Mouse (Mus musculus) midbrain, embryonic 14.5 days (tissue): ENCODE measurements around the gene Lfng. TPM values are rescaled to one million over a fixed set of nuclear protein-coding genes. Genes with fewer than 3 reads are reported as not detected.

Experiments used
- ATAC-seq: fragments of 200-750 bp; cut with Nextera tagmentation; 2 replicates; pipeline ENCODE4 v1.8.0; 2017; ENCODE audit warnings: moderate number of reproducible peaks, moderate library complexity; ENCODE audit not compliant: low FRiP score, low TSS enrichment
- DNase-seq: peaks from one replicate; pipeline ENCODE4 v3.0.0-alpha.2; 2015
- H3K27ac ChIP-seq: fragments of 300-500 bp; sonication (generic); replicated peaks from 2 replicates; pipeline ENCODE4 v1.5.1; 2014; ENCODE audit warnings: mild to moderate bottlenecking, low read depth, low read length, moderate library complexity
- H3K27me3 ChIP-seq: fragments of 300-500 bp; sonication (generic); 2 replicates; pipeline ENCODE4 v1.6.1; 2014; ENCODE audit warnings: low read length, control low read depth, mixed read lengths; ENCODE audit not compliant: control insufficient read depth, insufficient read depth
- H3K36me3 ChIP-seq: fragments of 300-500 bp; sonication (generic); 2 replicates; pipeline ENCODE4 v1.6.1; 2014; ENCODE audit warnings: low read length, control low read depth; ENCODE audit not compliant: control insufficient read depth, insufficient read depth
- H3K4me1 ChIP-seq: fragments of 300-500 bp; sonication (generic); 2 replicates; pipeline ENCODE4 v1.6.1; 2014; ENCODE audit warnings: mild to moderate bottlenecking, antibody characterized with exemption, low read length, control low read depth; ENCODE audit not compliant: control insufficient read depth, insufficient read depth
- H3K4me2 ChIP-seq: fragments of 300-500 bp; sonication (generic); 2 replicates; pipeline ENCODE4 v1.6.1; 2014; ENCODE audit warnings: mild to moderate bottlenecking, low read length, moderate library complexity
- H3K4me3 ChIP-seq: fragments of 300-500 bp; sonication (generic); replicated peaks from 2 replicates; pipeline ENCODE4 v1.5.1; 2014; ENCODE audit warnings: low read depth, low read length
- H3K9ac ChIP-seq: fragments of 300-500 bp; sonication (generic); replicated peaks from 2 replicates; pipeline ENCODE4 v1.6.1; 2014; ENCODE audit warnings: mild to moderate bottlenecking, low read length, moderate library complexity
- H3K9me3 ChIP-seq: fragments of 300-500 bp; sonication (generic); 2 replicates; pipeline ENCODE4 v1.6.1; 2016; ENCODE audit warnings: low read length, control low read depth, mixed read lengths; ENCODE audit not compliant: control insufficient read depth
- WGBS: fragments of 180-500 bp; shearing (Covaris S2); extraction: QIAGEN DNeasy Blood & Tissue Kit; methylation state at CpG from one replicate; pipeline ENCODE4 v1.1.7; 2014; 5-methylcytosine and 5-hydroxymethylcytosine counted together
- polyA plus RNA-seq: library from polyadenylated mRNA; unstranded; fragments of >200 nt; fragmentation: Nextera tagmentation; extraction: Ambion mirVana; gene quantifications from 2 replicates; pipeline ENCODE4 v1.2.1, GENCODE M21; 2014

The Lfng gene
- polyA plus RNA-seq, 1 experiment from 2014 or later, result 25.2 TPM

DNA sequence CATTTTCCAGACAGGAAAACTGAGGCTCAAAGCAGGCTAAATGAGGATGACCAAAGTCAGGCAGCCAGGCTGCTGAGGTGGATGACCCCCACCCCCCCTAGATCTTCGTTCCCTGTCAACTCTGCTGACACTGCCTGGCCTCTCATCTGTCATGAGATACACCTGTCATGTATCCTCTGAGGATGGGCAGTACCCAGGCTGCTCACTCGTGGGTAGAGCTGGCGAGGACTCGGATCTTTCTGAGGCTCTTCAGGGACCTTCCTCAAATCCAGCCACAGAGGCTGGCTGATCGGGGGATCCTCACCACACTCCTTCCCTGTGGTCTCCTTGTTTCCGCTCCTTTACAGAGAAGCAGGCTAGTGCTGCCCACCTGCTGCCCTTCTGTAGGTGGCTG lies 9.0 kb downstream of the Lfng start:
- Histone ChIP-seq H3K27me3 (no peaks in the 10 kb centered on the region), H3K4me3 (no peak overlapping the region), H3K27ac (0 out of 2 replicates have a peak overlapping the region, but pooled peaks have one; percentile 9), H3K4me2 (no peak overlapping the region), H3K9me3 (no peaks in the 10 kb centered on the region), H3K4me1 (peaks cover 15% of the 10 kb centered on the region), H3K36me3 (peaks cover 23% of the 10 kb centered on the region), H3K9ac (no peak overlapping the region)
- 80% methylated on average over 6 of the region's 6 CpGs for WGBS
- DNase-seq (no peak), ATAC-seq (no peak)

- Histone ChIP-seq H3K27me3 (no peaks in the 10 kb centered on the region), H3K4me2 (no peak overlapping the region), H3K36me3 (peaks cover 29% of the 10 kb centered on the region), H3K4me3 (no peak overlapping the region), H3K9ac (no peak overlapping the region), H3K27ac (0 out of 2 replicates have a peak overlapping the region, but pooled peaks have one; percentile 9), H3K4me1 (peaks cover 10% of the 10 kb centered on the region), H3K9me3 (no peaks in the 10 kb centered on the region)
- ATAC-seq (no peak), DNase-seq (no peak)
- WGBS, result 69% methylated on average over 9 of the region's 9 CpGs
Measured at GRCm38 (mm10) chr5:140616691-140617090, 9.6 kb downstream of the Lfng start.

DNA sequence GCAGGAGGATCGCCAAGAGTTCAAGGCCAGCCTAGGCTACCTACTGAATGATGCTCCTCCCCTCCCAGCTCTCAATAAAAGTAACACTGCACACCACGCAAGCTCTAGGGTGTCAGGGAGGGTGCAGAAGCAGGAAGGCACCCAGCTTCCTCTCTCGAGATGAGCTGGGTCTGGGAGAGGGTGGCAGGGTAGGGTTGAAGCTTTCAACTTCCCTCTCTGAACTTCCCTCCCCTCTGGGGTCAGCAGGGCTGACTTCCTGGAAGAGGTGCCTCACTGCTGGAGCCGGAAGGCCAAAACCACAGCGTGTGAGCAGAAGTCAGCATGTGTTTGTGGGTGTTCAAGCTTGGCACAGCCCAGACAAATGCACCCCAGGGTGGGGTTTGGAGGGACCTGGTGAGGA lies 10.6 kb downstream of the Lfng start:
- Histone ChIP-seq H3K9ac (no peak overlapping the region), H3K27me3 (no peaks in the 10 kb centered on the region), H3K36me3 (peaks cover 35% of the 10 kb centered on the region), H3K9me3 (no peaks in the 10 kb centered on the region), H3K27ac (no peak overlapping the region), H3K4me1 (no peaks in the 10 kb centered on the region), H3K4me3 (no peak overlapping the region), H3K4me2 (no peak overlapping the region)
- 84% methylated on average over 5 of the region's 5 CpGs for WGBS
- DNase-seq (no peak), ATAC-seq (no peak)

DNA sequence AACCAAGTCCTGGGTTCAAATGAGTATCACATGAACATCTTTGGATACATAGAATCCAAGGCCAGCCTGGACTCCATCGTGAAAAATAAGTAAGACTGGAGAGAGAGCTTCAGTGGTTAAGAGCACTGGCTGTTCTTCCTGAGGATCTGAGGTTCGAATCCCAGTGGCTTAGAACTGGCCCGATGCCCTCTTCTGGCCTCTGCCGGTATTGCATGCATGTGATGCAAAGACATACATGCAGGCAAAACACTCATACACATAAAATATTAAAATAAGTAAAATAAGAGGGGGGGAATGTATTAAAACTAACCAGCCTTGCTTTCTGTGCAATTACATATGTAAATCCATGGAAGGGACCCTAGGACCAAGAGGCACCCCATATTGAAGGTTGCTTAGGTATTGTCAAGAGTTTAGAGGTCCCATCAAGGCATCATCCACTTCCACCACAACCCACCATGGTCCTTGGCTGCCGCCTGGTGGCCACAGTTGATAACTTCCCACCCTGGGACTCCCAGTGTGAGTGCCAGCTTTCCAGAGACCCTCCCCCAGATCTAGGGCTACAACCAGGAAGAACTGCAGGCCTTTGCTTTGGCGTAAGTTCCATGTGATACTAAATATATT lies 12.1 kb downstream of the Lfng start:
- WGBS, result 24% methylated on average over 6 of the region's 6 CpGs
- peak; percentile 26; the same call in 1 of the 2 replicates for ATAC-seq

GRCm38 (mm10) chr5:140619895-140620736 lies 13.0 kb downstream of the Lfng start:
- peak; percentile 5; the same call in 1 of the 2 replicates for ATAC-seq
- H3K9me3 ChIP-seq, result no peaks in the 10 kb centered on the region
- no peak overlapping the region for H3K4me3 ChIP-seq
- no peaks in the 10 kb centered on the region for H3K27me3 ChIP-seq
- DNase-seq, result peak; percentile 57
- H3K27ac ChIP-seq, result peak overlapping the region; percentile 21; the same call in 1 of the 2 replicates
- no peak overlapping the region for H3K9ac ChIP-seq
- peaks cover 42% of the 10 kb centered on the region for H3K36me3 ChIP-seq
- WGBS, result 67% methylated on average over 7 of the region's 7 CpGs
- H3K4me2 ChIP-seq, result no peak overlapping the region
- H3K4me1 ChIP-seq, result no peaks in the 10 kb centered on the region

More for the DNA sequence above, 12.1 kb downstream of the Lfng start:
- peak; percentile 84 for DNase-seq
- Histone ChIP-seq H3K27me3 (no peaks in the 10 kb centered on the region), H3K4me3 (no peak overlapping the region), H3K27ac (peak overlapping the region; percentile 21; the same call in 1 of the 2 replicates), H3K4me1 (no peaks in the 10 kb centered on the region), H3K4me2 (no peak overlapping the region), H3K36me3 (peaks cover 40% of the 10 kb centered on the region), H3K9ac (no peak overlapping the region), H3K9me3 (no peaks in the 10 kb centered on the region)

GRCm38 (mm10) chr5:140621092-140621491 lies 14.0 kb downstream of the Lfng start:
- no peaks in the 10 kb centered on the region for H3K4me1 ChIP-seq
- no peak overlapping the region for H3K4me2 ChIP-seq
- H3K27ac ChIP-seq, result 0 out of 2 replicates have a peak overlapping the region, but pooled peaks have one; percentile 45
- no peak for DNase-seq
- no peaks in the 10 kb centered on the region for H3K27me3 ChIP-seq
- H3K4me3 ChIP-seq, result no peak overlapping the region
- ATAC-seq, result no peak
- H3K36me3 ChIP-seq, result peaks cover 48% of the 10 kb centered on the region
- H3K9ac ChIP-seq, result no peak overlapping the region
- 63% methylated on average over 9 of the region's 9 CpGs for WGBS
- H3K9me3 ChIP-seq, result no peaks in the 10 kb centered on the region

- no peaks in the 10 kb centered on the region for H3K27me3 ChIP-seq
- no peak overlapping the region for H3K9ac ChIP-seq
- peaks cover 52% of the 10 kb centered on the region for H3K36me3 ChIP-seq
- H3K4me1 ChIP-seq, result no peaks in the 10 kb centered on the region
- WGBS, result 67% methylated on average over 10 of the region's 10 CpGs
- DNase-seq, result no peak
- peak overlapping the region; percentile 45; the same call in 1 of the 2 replicates for H3K27ac ChIP-seq
- ATAC-seq, result no peak
- H3K4me3 ChIP-seq, result no peak overlapping the region
- no peak overlapping the region for H3K4me2 ChIP-seq
- no peaks in the 10 kb centered on the region for H3K9me3 ChIP-seq
Measured at GRCm38 (mm10) chr5:140621517-140621916, 14.4 kb downstream of the Lfng start.

DNA sequence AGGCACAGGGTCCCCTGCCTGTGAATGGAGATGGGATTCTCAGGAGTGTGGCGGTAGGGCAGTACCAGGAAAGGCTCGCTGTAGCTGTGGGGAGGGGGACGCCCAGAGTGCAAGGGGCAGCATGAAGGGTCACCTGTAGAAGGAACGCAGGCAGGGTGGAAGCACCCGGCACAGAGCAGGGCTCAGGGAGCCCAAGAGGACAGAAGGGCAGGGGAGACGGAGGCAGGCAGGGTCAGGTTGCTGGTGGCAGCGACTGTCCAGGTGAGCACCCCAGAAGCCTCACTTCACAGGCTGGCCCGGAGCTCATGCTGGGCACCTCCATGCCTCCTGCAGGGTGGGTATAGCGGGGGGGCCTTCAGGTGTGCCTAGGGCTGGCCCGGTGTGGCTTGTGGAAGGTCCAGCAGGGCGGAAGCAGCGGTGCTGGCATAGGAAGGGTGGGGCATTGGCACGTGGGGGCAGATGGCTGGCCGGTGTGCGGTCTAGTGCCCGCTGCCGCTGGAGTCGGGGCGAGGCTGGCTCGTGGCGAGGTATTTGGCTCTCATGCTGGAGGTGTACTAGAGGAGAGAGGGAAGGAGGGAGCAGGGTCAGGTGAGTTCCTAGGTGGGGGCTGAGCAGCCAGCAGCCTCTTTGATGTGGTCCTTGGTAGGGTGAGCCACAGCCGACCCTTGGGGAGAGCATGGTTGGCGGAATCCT lies 16.0 kb downstream of the Lfng start:
- ATAC-seq (no peak), DNase-seq (no peak)
- H3K4me3 ChIP-seq, result no peak overlapping the region
- no peak overlapping the region for H3K9ac ChIP-seq
- H3K36me3 ChIP-seq, result peaks cover 68% of the 10 kb centered on the region
- no peak overlapping the region for H3K4me2 ChIP-seq
- H3K9me3 ChIP-seq, result no peaks in the 10 kb centered on the region; the same call in 1 of the 2 replicates
- no peak overlapping the region for H3K27ac ChIP-seq
- no peaks in the 10 kb centered on the region for H3K27me3 ChIP-seq
- no peaks in the 10 kb centered on the region for H3K4me1 ChIP-seq
- 95% methylated on average over 23 of the region's 23 CpGs for WGBS
